Mouse (Mus musculus) heart, embryonic 13.5 days (tissue): Measurements from ENCODE around the gene Pax5. TPM values are rescaled to one million over a fixed set of nuclear protein-coding genes. Genes with fewer than 3 reads are reported as not detected.

Experiments
- ATAC-seq: fragments of 200-750 bp; cut with Nextera tagmentation; 2 replicates; pipeline ENCODE4 v1.8.0; 2017; ENCODE audit warnings: moderate TSS enrichment; ENCODE audit not compliant: insufficient number of reproducible peaks, low FRiP score, low TSS enrichment; ENCODE audit errors: extremely low read depth
- H3K27ac ChIP-seq: fragments of 300-500 bp; sonication (generic); replicated peaks from 2 replicates; pipeline ENCODE4 v1.5.1; 2015; ENCODE audit warnings: moderate library complexity, mild to moderate bottlenecking, inconsistent platforms
- H3K27me3 ChIP-seq: fragments of 300-500 bp; sonication (generic); replicated peaks from 2 replicates; pipeline ENCODE4 v1.6.1; 2015; ENCODE audit warnings: mild to moderate bottlenecking, inconsistent platforms
- H3K36me3 ChIP-seq: fragments of 300-500 bp; sonication (generic); 2 replicates; pipeline ENCODE4 v1.6.1; 2015; ENCODE audit warnings: mild to moderate bottlenecking, inconsistent platforms
- H3K4me1 ChIP-seq: fragments of 300-500 bp; sonication (generic); 2 replicates; pipeline ENCODE4 v1.6.1; 2015; ENCODE audit warnings: inconsistent platforms
- H3K4me2 ChIP-seq: fragments of 300-500 bp; sonication (generic); 2 replicates; pipeline ENCODE4 v1.6.1; 2015; ENCODE audit warnings: inconsistent platforms, mild to moderate bottlenecking, moderate library complexity
- H3K4me3 ChIP-seq: fragments of 300-500 bp; sonication (generic); 2 replicates; pipeline ENCODE4 v1.5.1; 2015; ENCODE audit warnings: moderate library complexity, mild to moderate bottlenecking, inconsistent platforms
- H3K9ac ChIP-seq: fragments of 300-500 bp; sonication (generic); 2 replicates; pipeline ENCODE4 v1.6.1; 2015; ENCODE audit warnings: inconsistent platforms, mild to moderate bottlenecking, moderate library complexity
- H3K9me3 ChIP-seq: fragments of 300-500 bp; sonication (generic); 2 replicates; pipeline ENCODE4 v1.6.1; 2016; ENCODE audit warnings: inconsistent platforms
- WGBS: fragments of 180-500 bp; shearing (Covaris S2); methylation state at CpG from one replicate; pipeline ENCODE4 v1.1.7; 2015; ENCODE audit warnings: mixed read lengths; 5-methylcytosine and 5-hydroxymethylcytosine counted together
- polyA plus RNA-seq: library from polyadenylated mRNA; unstranded; fragments of >200 nt; fragmentation: Nextera tagmentation; extraction: Ambion mirVana; gene quantifications from 2 replicates; pipeline ENCODE4 v1.2.1, GENCODE M21; 2015

Gene Pax5
- polyA plus RNA-seq, 1 experiment from 2014 or later: 0.07 TPM

- no peak overlapping the region for H3K27ac ChIP-seq
- H3K4me3 ChIP-seq: no peak overlapping the region
- H3K4me2 ChIP-seq: no peak overlapping the region
- H3K9me3 ChIP-seq: no peaks in the 10 kb centered on the region
- peaks cover 95% of the 10 kb centered on the region for H3K27me3 ChIP-seq
- H3K4me1 ChIP-seq: peaks cover 28% of the 10 kb centered on the region
- ATAC-seq: no peak
- no peaks in the 10 kb centered on the region for H3K36me3 ChIP-seq
- H3K9ac ChIP-seq: no peak overlapping the region
- under 1% methylated on average over 27 of the region's 27 CpGs for WGBS
These were observed 3.9 kb upstream of the Pax5 start for GRCm38 (mm10) chr4:44714111-44714621.

GRCm38 (mm10) chr4:44713554-44714051 is 3.3 kb upstream of the Pax5 start:
- WGBS: 2% methylated on average over 19 of the region's 19 CpGs
- peaks cover 96% of the 10 kb centered on the region for H3K27me3 ChIP-seq
- H3K4me1 ChIP-seq: peaks cover 28% of the 10 kb centered on the region
- no peak overlapping the region for H3K9ac ChIP-seq
- H3K4me3 ChIP-seq: peak overlapping the region; percentile 32; the same call in 1 of the 2 replicates
- H3K4me2 ChIP-seq: peak overlapping the region; percentile 48
- no peaks in the 10 kb centered on the region for H3K36me3 ChIP-seq
- no peak for ATAC-seq
- H3K27ac ChIP-seq: no peak overlapping the region
- H3K9me3 ChIP-seq: no peaks in the 10 kb centered on the region

- Histone ChIP-seq H3K9me3 (no peaks in the 10 kb centered on the region), H3K4me3 (peak overlapping the region; percentile 32), H3K9ac (no peak overlapping the region), H3K4me1 (peaks cover 28% of the 10 kb centered on the region), H3K27ac (no peak overlapping the region), H3K27me3 (peaks cover 96% of the 10 kb centered on the region), H3K36me3 (no peaks in the 10 kb centered on the region), H3K4me2 (peak overlapping the region; percentile 48)
- WGBS: 1% methylated on average over 50 of the region's 50 CpGs
- no peak for ATAC-seq
These were observed 2.7 kb upstream of the Pax5 start for GRCm38 (mm10) chr4:44712786-44713553.

DNA sequence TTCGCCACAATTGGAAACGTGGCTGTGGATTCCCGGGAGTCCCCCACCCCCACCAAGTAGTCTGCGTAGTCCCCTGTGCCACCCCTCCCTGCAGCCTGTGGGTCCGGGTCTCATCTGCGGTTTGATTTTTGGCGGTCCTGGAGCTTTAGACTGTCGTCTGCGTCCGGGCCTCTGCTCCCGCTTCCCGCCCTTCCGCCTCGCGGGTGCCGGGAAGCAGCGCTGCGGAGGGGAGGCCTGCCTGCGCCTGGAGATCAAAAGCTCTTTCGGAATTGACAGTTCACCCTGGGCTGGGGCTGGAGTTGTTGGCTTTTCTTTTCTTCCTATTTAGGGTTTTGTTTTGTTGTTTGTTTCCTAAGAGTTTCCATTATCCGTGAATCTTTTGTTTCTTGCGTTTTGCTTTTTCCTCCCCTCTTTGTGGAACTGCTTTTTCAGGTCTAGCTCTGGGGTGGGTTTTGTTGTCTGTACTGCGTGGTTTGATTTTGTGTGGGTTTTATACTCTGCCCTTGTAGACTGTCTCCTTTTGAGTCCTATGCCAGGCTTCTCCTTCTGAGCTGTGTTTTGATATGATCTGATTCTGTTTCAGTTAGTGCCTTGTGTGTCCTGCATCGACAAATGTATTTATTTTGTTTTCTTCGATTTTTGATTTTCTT is 1.9 kb upstream of the Pax5 start:
- ATAC-seq: no peak
- H3K36me3 ChIP-seq: no peaks in the 10 kb centered on the region
- H3K4me3 ChIP-seq: peak overlapping the region; percentile 33
- no peak overlapping the region for H3K9ac ChIP-seq
- no peaks in the 10 kb centered on the region for H3K9me3 ChIP-seq
- WGBS: 2% methylated on average over 25 of the region's 25 CpGs
- H3K27ac ChIP-seq: no peak overlapping the region
- peak overlapping the region; percentile 54 for H3K4me2 ChIP-seq
- H3K4me1 ChIP-seq: peaks cover 28% of the 10 kb centered on the region
- H3K27me3 ChIP-seq: peaks cover 96% of the 10 kb centered on the region

DNA sequence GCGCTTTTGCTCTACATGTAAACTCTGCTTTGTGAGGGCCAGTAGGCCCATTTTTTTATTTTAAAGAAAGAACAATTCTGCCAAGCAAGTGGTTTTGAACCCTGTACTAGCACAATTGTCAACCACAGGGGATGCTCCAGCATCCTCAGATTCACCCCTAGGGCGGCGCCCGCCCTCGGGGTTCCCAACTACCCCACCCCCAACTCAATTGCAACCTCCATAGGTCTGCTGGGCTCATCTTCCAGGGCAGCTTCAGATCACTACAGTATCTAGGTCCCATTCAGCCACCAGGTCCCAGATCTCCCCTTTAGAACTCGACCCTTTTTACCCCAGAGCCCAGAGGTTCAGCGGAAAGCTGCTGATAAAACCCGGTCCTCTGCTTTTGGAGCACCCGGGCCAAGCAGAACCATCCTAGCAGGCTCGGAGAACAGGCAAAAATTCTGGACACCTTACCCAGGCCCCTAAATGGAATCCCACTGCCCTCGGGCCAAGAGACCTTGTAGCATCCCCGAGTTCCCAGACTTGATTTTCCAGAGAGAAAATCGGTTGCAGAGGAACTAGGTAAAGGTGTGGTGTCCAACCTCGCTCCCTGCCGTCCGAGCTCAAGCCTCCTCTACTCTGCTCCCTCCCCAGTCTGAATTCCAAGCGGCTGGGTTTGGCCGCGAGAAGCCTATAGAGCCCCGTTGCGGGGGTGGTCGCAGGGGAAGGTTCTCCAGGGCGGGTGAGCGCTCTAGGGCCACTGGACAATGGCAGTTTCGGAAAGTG is 1.0 kb upstream of the Pax5 start:
- peaks cover 28% of the 10 kb centered on the region for H3K4me1 ChIP-seq
- H3K27ac ChIP-seq: no peak overlapping the region
- peak overlapping the region; percentile 54; the same call in 1 of the 2 replicates for H3K4me2 ChIP-seq
- peaks cover 96% of the 10 kb centered on the region for H3K27me3 ChIP-seq
- H3K9ac ChIP-seq: no peak overlapping the region
- H3K9me3 ChIP-seq: no peaks in the 10 kb centered on the region
- H3K36me3 ChIP-seq: no peaks in the 10 kb centered on the region
- ATAC-seq: no peak
- peak overlapping the region; percentile 33 for H3K4me3 ChIP-seq
- 2% methylated on average over 25 of the region's 25 CpGs for WGBS

DNA sequence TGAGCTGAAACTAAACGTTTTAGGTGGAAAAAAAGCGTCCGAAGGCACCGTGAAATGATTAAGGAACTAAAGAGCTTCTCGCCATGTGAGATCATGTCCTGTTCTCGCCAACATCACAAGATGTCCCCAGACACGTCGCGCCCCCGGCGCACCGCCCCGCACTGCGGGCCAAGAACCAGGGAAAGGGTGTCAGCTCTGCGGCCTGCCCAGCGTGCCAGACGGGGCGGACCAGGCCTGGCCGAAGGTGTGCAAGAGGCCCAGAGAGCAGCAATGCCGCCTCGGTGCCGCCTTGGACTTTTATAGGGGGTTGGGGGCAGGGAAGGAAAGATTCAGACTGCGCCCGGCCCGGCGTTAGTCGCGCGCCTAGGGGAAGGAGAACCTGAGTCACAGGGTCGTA is 412 bp upstream of the Pax5 start:
- 2% methylated on average over 30 of the region's 30 CpGs for WGBS
- Histone ChIP-seq H3K9ac (no peak overlapping the region), H3K27ac (no peak overlapping the region), H3K4me3 (no peak overlapping the region), H3K27me3 (peaks cover 100% of the 10 kb centered on the region), H3K4me1 (peaks cover 28% of the 10 kb centered on the region), H3K36me3 (no peaks in the 10 kb centered on the region), H3K4me2 (0 out of 2 replicates have a peak overlapping the region, but pooled peaks have one; percentile 5), H3K9me3 (no peaks in the 10 kb centered on the region)
- no peak for ATAC-seq

DNA sequence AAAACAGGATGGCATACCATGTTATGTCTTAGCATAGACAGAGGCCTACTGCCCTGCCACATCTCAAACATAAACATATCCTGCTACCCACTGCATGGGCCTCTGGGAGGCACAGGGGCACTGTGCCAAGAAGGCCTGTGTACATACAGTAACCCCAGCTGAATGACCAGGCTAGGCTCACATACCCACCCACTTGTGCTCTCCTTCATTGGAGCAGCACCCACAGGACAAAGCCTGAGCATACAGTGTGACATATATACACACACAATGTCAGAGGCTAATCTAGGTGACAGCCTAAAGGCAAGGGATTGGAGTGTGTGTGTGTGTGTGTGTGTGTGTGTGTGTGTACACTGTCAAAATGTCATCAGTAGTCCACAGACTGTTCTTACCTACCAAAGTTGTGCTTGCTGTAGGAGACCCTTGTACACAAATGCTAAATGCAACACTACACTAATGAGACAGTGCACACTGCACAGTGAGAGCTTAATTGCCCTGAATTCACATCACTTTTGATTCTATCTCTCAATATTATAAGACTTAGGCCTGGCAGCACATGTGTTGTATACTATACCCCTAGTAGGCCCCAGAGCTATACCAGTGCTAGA is 1.1 kb downstream of the Pax5 start:
- Histone ChIP-seq H3K4me3 (no peak overlapping the region), H3K4me1 (peaks cover 27% of the 10 kb centered on the region), H3K27ac (no peak overlapping the region), H3K36me3 (no peaks in the 10 kb centered on the region), H3K4me2 (no peak overlapping the region), H3K9me3 (no peaks in the 10 kb centered on the region), H3K27me3 (peaks cover 100% of the 10 kb centered on the region), H3K9ac (no peak overlapping the region)
- no peak for ATAC-seq

DNA sequence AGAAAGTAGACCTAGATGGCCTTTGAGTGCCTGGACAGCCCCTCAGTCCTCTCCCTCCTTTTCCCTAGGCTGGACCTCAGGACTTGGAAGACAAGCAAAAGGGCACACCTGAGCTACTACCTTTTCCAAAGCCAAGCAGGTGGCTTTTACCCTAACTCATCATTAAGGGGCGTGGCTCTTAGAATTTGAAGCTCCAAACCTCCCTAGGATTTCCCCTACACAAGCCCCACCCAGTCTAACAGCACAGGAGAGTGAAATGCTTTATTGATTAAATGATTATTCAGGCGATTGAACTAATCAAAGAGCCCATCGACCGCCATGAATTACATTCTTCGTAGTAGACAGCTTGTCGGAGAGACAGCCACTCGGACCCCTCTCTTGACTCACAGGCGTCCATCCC is 2.0 kb downstream of the Pax5 start:
- H3K4me3 ChIP-seq: no peak overlapping the region
- H3K27me3 ChIP-seq: peaks cover 100% of the 10 kb centered on the region
- H3K4me1 ChIP-seq: peaks cover 27% of the 10 kb centered on the region
- no peak overlapping the region for H3K27ac ChIP-seq
- H3K9ac ChIP-seq: no peak overlapping the region
- H3K9me3 ChIP-seq: no peaks in the 10 kb centered on the region
- 41% methylated on average over 8 of the region's 8 CpGs for WGBS
- no peak for ATAC-seq
- no peak overlapping the region for H3K4me2 ChIP-seq
- H3K36me3 ChIP-seq: no peaks in the 10 kb centered on the region

- Histone ChIP-seq H3K9me3 (no peaks in the 10 kb centered on the region), H3K4me2 (no peak overlapping the region), H3K9ac (no peak overlapping the region), H3K4me3 (no peak overlapping the region), H3K27me3 (peaks cover 100% of the 10 kb centered on the region), H3K4me1 (peaks cover 20% of the 10 kb centered on the region), H3K36me3 (no peaks in the 10 kb centered on the region), H3K27ac (no peak overlapping the region)
- ATAC-seq: no peak
- 30% methylated on average over 1 of the region's 1 CpGs for WGBS
These were observed 3.4 kb downstream of the Pax5 start for GRCm38 (mm10) chr4:44706865-44707264.

DNA sequence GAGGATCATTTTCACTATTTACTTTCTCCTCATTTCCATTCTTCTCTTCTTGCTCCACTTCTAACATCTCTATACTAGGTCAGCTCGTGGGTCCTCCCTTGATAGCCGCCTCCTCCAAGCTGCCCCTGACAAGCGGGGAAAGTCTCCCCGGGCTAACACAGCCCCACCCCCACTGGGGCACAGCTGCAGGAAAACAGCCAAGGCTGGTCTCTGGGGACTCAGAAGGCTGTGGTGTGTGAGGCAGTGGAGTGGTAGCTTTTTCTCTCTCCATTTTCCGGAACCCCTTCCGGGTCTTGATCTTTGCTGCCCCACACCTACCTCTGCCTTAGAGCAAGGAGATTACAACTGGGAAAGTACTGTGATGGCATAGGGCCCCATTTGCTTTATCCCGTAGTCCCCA is 4.3 kb downstream of the Pax5 start:
- peaks cover 17% of the 10 kb centered on the region for H3K4me1 ChIP-seq
- no peak overlapping the region for H3K4me3 ChIP-seq
- no peak overlapping the region for H3K4me2 ChIP-seq
- no peak overlapping the region for H3K9ac ChIP-seq
- peaks cover 100% of the 10 kb centered on the region for H3K27me3 ChIP-seq
- no peaks in the 10 kb centered on the region for H3K36me3 ChIP-seq
- whole genome bisulfite sequencing: 2% methylated on average over 7 of the region's 7 CpGs
- no peak for ATAC-seq
- no peaks in the 10 kb centered on the region for H3K9me3 ChIP-seq
- no peak overlapping the region for H3K27ac ChIP-seq

DNA sequence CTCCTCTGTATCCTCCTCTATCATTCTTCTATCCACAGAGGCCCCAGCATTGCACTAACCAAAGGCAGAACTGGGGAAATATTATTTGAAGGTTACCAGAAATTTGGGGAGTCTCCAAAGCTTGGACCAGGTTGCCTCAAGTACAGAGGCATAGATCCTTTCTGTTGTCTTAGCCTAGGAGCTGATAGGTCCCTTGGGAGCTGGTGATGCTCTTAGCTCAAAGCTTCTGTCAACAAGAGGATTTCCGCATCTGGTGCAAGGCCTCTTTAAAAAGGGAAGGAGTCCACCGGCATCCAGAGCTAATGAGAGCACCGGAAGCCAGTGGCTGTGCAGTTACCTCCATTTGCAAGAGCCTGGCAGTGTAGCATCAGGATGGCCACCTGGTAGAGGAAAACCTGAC is 5.1 kb downstream of the Pax5 start:
- H3K27ac ChIP-seq: no peak overlapping the region
- peaks cover 13% of the 10 kb centered on the region for H3K4me1 ChIP-seq
- no peaks in the 10 kb centered on the region for H3K36me3 ChIP-seq
- H3K4me2 ChIP-seq: no peak overlapping the region
- 0 out of 2 replicates have a peak overlapping the region, but pooled peaks have one; percentile 51 for H3K4me3 ChIP-seq
- H3K9me3 ChIP-seq: no peaks in the 10 kb centered on the region
- no peak for ATAC-seq
- H3K9ac ChIP-seq: no peak overlapping the region
- peaks cover 100% of the 10 kb centered on the region for H3K27me3 ChIP-seq
- WGBS: 6% methylated on average over 3 of the region's 3 CpGs
